Mouse (Mus musculus): Measurements from ENCODE around the gene 1700016C15Rik.

DNA sequence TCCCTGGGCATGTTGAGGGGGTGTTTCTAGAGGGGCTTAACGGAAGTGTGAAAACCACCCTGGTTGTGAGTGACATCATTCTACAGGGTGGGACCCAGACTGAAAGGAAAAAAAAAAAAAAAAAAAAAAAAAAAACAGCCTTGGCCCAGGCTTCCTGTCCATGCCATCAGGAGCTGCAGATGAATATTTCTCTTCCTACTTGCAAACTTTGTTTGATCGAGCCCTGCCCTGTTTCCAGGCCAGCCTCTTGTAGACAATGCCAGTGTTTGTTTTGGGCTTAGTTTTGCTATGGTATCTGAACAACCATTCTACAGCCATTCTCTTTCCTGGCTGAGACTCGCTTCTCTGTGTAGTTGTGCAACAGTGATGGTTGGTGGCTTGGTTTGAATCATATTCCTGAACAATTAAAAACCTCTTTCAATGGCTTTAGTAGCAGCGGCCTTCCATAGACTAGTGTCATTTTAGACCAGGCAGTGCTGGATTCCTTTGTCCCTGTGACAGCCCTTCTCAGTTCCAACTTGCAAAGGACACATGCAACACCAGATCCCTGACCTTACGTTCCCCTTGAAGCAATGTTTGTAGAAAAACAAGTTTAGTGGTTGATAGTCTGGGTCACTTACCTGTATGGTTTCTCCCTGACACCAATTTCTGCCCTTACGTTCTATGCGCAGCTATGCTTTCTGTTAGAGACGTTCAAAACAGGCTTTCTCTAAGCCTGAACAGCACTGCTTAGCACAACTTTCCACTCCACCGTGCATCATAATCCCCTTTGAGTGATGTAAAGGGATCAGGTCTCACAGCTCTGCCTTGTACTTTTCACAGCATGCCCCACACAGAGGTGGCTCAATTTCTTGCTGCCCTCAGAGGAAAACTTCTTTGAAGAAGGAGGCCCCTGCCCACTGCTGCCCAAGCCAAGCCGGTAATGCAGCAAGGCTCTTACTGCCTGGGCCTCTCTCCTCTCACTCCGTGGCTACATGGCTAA is at the start of gene 1700016C15Rik:
- TF ChIP-seq CTCF (IDR thresholded peaks at IDR 0.05; ENCODE audit: insufficient read depth, low read length) (no peak), POLR2A (IDR thresholded peaks at IDR 0.05; ENCODE audit: borderline replicate concordance, extremely low read depth, low read depth, low read length) (no peak)
